Mouse (Mus musculus): ENCODE data around the gene Myl4. TPM values are rescaled to one million over a fixed set of nuclear protein-coding genes. Genes with fewer than 3 reads are reported as not detected.

The Myl4 gene
- polyA plus RNA-seq, 1 experiment from 2014 or later: 2,477 TPM

DNA sequence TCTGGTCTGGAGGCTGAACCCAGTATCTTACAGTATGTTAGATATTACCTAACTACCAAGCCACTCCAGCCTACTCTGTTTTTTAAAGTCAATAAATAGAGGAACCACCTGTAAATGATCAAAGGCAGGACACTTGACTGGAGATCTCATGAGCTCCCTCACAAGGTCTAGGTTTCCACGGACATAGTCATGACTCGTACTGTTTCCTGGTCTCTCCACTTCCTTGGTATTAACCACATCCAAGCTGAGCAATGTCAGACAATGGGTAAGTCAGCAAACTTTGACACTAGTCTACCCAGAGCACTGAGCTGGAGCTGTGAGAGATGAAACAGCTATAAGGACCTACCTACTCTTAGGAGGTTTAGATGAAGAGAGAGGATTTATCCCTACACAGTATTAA is 88.4 kb downstream of the Myl4 start:
- 57% methylated on average over 2 of the region's 2 CpGs for WGBS
- no peak overlapping the region for H3K9ac ChIP-seq
- H3K4me1 ChIP-seq (replicated peaks): no peaks in the 10 kb centered on the region
- H3K27ac ChIP-seq (ENCODE audit: poor library complexity, severe bottlenecking): no peak overlapping the region
- H3K4me3 ChIP-seq: no peak overlapping the region
- H3K36me3 ChIP-seq: peaks cover 4% of the 10 kb centered on the region; the same call in 1 of the 2 replicates
- H3K9me3 ChIP-seq (replicated peaks): no peaks in the 10 kb centered on the region
- no peak overlapping the region for H3K4me2 ChIP-seq
- H3K27me3 ChIP-seq (replicated peaks): no peaks in the 10 kb centered on the region
- no peak for ATAC-seq (ENCODE audit: insufficient number of reproducible peaks, low FRiP score)

DNA sequence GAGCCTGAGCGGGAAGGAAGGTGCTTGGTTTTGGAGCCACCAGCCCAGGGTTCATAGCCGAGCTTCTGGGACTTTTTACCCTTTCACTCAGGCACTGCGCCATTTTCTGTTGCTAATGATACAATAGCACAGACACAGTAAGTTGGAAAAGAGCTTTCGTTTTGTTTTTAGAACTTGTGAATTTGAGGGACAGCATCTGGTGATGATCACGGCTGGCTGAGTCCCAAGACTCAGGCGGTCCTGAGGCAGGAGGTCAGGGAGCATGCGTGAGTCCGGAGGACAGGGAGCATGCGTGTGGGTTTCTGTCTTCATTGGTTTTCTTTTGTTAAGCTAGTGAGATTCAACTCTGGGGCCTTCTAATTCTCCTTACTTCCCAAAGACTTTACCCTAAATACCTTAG is 89.2 kb downstream of the Myl4 start:
- 90% methylated on average over 9 of the region's 9 CpGs for WGBS
- H3K27me3 ChIP-seq (replicated peaks): no peaks in the 10 kb centered on the region
- no peak for ATAC-seq (ENCODE audit: insufficient number of reproducible peaks, low FRiP score)
- H3K4me3 ChIP-seq: no peak overlapping the region
- H3K36me3 ChIP-seq: peaks cover 5% of the 10 kb centered on the region; the same call in 1 of the 2 replicates
- no peaks in the 10 kb centered on the region for H3K4me1 ChIP-seq (replicated peaks)
- no peaks in the 10 kb centered on the region for H3K9me3 ChIP-seq (replicated peaks)
- H3K9ac ChIP-seq: no peak overlapping the region
- no peak overlapping the region for H3K27ac ChIP-seq (ENCODE audit: poor library complexity, severe bottlenecking)
- H3K4me2 ChIP-seq: no peak overlapping the region

DNA sequence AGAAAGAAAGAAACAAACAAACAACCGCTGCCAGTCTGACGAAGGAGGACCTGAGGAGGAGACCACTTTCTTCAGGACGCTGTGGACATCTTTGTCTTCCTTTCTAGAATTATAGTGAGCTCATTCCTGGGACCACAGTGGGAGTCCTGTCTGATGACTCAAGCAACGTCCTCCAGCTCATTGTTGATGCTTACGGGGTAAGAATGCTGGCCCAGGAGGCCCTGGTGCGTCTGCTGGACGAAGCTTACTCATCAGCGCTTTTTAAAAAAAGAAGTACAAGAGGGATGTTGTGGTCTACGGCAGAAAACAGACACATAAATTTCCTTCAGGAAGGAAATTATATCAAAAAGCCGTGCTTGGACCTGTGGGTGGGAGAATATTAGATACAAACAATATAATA is 90.4 kb downstream of the Myl4 start:
- H3K27ac ChIP-seq (ENCODE audit: poor library complexity, severe bottlenecking): no peak overlapping the region
- H3K9ac ChIP-seq: no peak overlapping the region
- no peaks in the 10 kb centered on the region for H3K4me1 ChIP-seq (replicated peaks)
- no peaks in the 10 kb centered on the region for H3K27me3 ChIP-seq (replicated peaks)
- no peak overlapping the region for H3K4me2 ChIP-seq
- peaks cover 5% of the 10 kb centered on the region; the same call in 1 of the 2 replicates for H3K36me3 ChIP-seq
- no peak overlapping the region for H3K4me3 ChIP-seq
- 79% methylated on average over 10 of the region's 10 CpGs for WGBS
- ATAC-seq (ENCODE audit: insufficient number of reproducible peaks, low FRiP score): no peak
- no peaks in the 10 kb centered on the region for H3K9me3 ChIP-seq (replicated peaks)

DNA sequence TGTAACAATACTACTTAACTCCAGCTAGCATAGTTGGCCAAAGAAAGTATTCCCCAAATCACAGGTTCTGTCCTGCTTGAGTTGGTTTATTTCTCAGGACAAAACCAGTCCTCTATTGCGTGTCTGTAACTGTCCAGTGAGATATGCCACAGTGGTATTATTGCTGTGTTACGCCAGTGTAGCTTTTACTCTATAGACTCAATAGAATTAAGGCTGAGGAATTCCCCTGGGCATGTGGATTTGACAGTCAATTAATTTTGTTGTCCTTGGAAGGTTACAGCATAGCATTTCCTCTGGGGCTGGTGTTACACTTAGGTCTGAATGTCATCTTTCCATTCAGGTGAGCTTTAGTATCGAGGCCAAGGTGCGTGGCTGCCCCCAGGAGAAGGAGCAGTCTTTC is 92.8 kb downstream of the Myl4 start:
- no peak overlapping the region for H3K4me2 ChIP-seq
- no peak for ATAC-seq (ENCODE audit: insufficient number of reproducible peaks, low FRiP score)
- no peak overlapping the region for H3K27ac ChIP-seq (ENCODE audit: poor library complexity, severe bottlenecking)
- no peak overlapping the region for H3K4me3 ChIP-seq
- H3K4me1 ChIP-seq (replicated peaks): peaks cover 10% of the 10 kb centered on the region; the same call in 1 of the 2 replicates
- no peaks in the 10 kb centered on the region for H3K27me3 ChIP-seq (replicated peaks)
- no peak overlapping the region for H3K9ac ChIP-seq
- no peaks in the 10 kb centered on the region for H3K9me3 ChIP-seq (replicated peaks)
- 86% methylated on average over 4 of the region's 4 CpGs for WGBS
- H3K36me3 ChIP-seq: 0 out of 2 replicates have a peak, but pooled peaks cover 5% of the 10 kb centered on the region

Other genes starting within 250 kb of the Myl4 start
- 18.1 and 20.4 TPM in 2 replicates for gene Kansl1, start 81.8 kb upstream of the Myl4 start, polyA plus RNA-seq (2016; fragmentation: Nextera tagmentation; extraction: Ambion mirVana)
- 37.6 and 40.6 TPM in 2 replicates for gene Cdc27, start within 50 bp of the Myl4 start, polyA plus RNA-seq (2016; fragmentation: Nextera tagmentation; extraction: Ambion mirVana)
- gene Itgb3, start 57.3 kb downstream of the Myl4 start, polyA plus RNA-seq (2016; fragmentation: Nextera tagmentation; extraction: Ambion mirVana): 9.6 and 11.9 TPM in 2 replicates
- gene Gm11639, start 135.0 kb downstream of the Myl4 start, polyA plus RNA-seq (2016; fragmentation: Nextera tagmentation; extraction: Ambion mirVana): 0.01 TPM in 1 of 2 replicates, not detected in the other